Mouse (Mus musculus): ENCODE measurements around the gene Farp1.

The Farp1 gene

DNA sequence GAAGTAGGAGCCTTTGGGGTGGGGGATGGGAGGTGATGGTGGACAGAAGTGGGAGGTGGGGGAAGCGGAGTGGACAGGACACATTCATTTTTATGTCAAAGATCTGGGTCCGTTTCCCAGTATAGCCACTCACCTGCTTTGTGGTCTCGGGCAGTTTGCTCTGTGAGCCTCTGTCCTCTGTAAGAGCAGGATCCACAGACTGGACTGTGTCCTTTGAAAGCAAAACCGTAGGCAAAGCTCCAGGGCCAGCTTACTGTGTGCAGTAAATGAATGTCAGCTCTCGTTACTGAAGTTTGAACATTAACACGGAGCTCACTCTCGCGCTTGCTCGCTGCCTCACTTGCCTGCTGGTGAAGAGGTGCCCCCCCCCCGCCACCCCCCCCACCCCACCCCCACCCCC lies 110.7 kb downstream of the Farp1 start:
- DNase-seq (ENCODE audit: low spot score in 2 of 2), result no peak

DNA sequence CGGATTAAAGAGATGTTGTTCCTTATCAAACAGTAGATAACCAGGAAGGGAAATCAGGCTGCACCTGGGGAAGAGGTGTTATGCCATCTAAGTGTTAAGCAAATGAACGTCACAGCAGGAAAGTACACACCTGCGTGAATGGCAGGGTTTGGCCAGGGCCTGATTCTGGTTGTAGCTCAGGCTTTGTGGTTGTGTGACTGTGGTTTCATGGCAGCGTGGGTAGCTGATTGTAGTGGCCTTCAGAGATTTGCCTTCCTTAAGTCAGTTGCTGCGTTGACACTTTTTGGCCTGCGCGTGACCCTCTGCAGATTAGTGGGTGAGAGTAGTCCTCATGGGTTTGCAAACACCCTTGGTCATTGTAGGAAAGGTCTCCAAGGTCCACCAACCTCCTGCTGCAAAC lies 111.2 kb downstream of the Farp1 start:
- no peak for DNase-seq (ENCODE audit: low spot score in 2 of 2)

DNA sequence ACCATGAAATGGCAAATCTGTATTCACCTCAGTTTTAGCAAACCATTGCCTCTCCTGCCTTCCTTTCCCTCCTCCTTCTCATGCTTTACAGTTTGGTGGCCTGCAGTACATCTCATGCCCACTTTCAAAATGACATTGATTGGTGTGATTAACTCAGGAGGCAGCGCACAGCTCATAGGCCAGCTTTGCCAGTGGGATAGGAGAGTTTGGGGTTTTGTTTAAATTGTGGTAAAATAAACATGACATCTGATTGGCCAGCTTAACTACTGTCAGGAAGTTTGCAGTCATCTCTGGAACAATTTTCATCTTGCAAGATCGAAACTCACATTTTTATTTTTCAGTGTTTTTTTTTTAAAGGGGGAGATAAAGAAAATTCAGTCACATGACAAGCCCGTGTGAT lies 112.0 kb downstream of the Farp1 start:
- DNase-seq (ENCODE audit: low spot score in 2 of 2), result no peak

DNA sequence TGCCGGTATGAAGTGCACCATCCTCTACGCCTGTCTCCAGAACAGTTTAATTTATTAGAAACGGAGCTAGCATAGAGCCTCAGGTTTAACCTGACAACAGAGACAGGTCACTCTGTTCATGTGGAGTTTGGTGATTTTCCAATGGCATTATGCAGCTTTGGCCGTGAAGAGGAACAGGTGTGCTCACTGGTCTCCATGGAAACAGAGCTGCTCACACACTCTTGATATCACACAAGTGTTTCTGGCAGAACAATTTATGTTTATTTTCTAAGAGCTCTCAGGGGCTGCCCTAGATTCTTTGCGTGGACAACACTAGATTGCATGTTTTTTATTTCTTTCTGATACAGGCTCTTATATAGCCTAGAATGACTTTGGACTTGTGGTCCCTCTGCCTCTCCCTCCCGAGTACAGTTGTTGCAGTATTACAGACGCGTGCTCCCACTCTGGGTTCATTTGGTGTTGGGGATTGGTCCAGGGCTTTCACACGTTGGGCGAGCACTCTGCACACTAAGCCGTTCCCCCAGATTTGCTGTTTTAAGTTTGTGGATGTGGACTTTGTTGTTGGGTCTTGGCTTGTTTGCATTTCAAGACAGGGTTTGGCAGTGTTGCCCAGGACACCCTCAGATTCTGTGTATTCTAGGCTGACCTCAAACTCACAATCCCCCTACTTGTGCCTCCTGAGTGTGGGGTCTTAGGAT lies 113.2 kb downstream of the Farp1 start:
- no peak for DNase-seq (ENCODE audit: low spot score in 2 of 2)

DNA sequence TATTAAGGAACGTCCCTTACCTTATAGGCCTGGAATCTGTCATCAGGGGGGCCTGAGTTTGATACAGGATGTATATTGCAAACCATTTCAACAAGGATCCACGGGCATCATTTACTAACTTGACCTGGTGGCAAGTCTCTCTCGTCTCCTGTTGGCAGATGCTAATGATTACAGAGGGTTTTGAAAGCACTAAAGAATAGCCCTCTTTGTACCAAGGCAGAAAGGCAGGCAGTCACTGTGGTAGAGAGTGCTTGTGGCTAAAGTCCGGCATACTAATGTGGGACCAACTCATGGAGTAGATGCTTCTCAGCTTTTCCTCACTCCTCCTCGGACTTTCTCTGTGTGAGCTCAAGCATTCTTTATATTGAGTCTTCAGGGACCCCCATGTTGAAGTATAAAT lies 115.0 kb downstream of the Farp1 start:
- no peak for DNase-seq (ENCODE audit: low spot score in 2 of 2)

DNA sequence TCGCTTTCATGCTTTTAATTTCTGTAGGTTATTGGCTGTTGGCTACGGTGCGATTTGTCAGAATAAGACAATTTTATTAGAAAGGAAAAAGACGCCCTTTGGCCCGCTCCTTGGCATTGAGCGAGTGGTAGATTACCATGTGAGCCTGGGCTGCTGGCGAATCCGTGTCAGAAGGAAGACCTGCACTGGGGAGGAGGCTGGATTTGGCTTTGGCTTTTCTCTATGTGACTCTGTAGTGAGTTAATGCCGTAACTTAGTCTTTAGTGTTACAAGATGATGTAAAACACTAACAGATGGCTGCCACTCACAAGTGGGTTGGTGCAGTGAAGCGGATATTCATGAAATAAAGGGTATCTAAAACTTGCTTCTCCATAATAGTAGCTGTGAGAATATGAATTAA lies 116.8 kb downstream of the Farp1 start:
- DNase-seq (ENCODE audit: low spot score in 2 of 2), result no peak

DNA sequence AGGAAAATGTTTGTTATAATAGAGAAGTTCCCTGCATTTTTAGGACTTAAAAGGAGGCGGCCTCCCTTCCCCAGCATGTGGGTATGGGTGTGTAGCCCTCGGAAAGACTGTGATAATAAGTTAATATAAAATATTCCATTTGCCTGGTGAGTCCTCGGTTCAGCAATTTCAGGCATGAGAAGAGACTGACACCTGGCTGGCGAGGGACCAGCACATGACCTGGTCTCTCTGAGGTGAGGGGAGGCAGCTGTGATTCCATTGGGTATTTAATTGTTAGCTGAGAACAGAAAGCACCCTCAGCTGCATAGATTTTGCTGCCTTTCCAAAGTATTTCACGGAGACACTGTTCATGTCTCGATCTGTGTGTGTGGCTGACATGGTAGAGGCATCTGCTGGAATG lies 117.8 kb downstream of the Farp1 start:
- DNase-seq (ENCODE audit: low spot score in 2 of 2), result no peak

DNA sequence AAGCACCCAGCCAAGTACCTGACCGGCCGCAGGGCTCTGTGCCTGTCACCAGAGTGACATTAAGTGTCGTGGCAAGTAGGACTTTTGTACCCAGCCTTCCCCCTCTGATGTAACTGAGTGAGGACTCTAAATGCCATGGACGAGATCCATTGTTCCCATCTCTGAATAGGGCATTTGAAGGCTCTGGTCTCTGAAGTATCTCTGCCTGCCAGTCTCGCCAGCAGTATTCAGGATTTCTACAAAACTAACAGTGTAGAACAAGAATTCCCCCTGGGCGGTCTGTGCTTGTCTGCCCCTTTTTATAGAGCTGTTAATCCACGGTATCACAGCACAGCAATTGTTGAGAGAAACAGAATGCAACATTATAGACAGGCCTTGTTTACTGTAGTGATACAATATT lies 118.3 kb downstream of the Farp1 start:
- DNase-seq (ENCODE audit: low spot score in 2 of 2), result no peak

DNA sequence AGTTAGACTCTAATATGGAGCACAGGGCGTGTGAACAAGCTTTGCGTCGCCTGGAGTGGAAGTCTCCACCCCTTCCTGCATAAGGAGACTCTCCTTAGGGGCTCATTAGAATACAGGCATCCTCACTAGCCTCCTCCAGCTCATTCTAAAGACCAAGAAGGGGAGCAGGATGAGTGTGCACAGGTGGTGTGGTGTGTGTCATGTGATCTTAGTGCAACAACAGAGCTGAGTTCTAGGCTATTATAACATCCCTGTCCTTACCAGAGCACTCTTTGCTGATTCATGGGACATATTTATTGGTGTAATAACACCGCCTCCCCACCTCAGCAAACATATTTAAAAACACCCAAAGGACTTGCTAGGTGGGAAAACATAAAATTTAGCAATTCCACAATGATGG lies 120.2 kb downstream of the Farp1 start:
- DNase-seq (ENCODE audit: low spot score in 2 of 2), result no peak

DNA sequence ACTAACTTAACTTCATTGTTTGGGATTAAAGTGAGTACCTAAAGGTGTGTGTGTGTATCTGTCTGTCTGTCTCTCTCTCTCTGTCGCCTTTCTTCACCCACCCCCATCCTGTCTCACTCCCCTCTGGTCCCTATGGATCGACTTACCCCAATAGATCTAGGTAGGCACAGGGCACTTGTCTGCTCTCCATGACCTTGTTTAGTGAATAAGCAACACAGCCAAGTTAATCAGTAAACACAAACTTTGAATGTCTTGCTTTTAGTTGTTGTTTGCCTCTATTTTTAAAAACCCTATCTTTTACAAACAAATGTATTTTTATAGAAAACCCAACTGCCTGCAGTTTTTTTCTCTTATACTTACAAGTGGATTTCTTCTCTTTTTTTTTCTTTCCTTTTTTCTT lies 123.6 kb downstream of the Farp1 start:
- no peak for DNase-seq (ENCODE audit: low spot score in 2 of 2)

DNA sequence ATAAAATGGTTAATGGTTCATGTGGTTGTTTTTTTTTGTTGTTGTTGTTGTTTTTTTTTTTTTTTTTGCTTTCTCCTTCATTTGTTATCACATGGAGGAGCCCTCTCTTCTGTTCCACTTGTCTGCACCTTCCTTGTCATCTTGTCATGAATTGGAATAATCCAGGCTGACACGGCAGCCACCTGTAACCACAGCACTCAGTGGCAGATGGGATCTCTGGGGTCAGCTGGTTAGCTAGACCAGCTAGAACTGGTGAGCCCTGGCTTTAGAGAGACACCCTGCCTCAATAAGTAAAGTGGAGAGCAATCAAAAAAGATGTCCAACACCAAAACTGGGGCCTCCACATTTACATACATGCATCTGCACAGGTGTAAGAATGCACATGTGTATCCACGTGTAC lies 127.8 kb downstream of the Farp1 start:
- no peak for DNase-seq (ENCODE audit: low spot score in 2 of 2)

DNA sequence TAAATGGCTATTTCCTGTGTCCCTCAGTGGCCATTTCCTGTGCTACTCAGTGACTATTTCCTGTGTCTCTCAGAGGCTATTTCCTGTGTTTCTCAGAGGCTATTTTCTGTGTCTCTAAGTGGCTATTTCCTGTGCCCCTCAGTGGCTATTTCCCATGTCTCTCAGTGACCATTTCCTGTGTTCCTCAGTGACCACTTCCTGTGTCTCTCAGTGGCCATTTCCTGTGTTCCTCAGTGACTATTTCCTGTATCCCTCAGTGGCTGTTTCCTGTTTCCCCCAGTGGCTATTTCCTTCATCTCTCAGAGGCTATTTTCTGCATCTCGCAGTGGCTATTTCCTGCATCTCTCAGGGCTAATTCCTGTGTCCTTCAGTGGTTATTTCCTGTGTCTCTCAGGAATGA lies 129.9 kb downstream of the Farp1 start:
- DNase-seq (ENCODE audit: low spot score in 2 of 2), result no peak

DNA sequence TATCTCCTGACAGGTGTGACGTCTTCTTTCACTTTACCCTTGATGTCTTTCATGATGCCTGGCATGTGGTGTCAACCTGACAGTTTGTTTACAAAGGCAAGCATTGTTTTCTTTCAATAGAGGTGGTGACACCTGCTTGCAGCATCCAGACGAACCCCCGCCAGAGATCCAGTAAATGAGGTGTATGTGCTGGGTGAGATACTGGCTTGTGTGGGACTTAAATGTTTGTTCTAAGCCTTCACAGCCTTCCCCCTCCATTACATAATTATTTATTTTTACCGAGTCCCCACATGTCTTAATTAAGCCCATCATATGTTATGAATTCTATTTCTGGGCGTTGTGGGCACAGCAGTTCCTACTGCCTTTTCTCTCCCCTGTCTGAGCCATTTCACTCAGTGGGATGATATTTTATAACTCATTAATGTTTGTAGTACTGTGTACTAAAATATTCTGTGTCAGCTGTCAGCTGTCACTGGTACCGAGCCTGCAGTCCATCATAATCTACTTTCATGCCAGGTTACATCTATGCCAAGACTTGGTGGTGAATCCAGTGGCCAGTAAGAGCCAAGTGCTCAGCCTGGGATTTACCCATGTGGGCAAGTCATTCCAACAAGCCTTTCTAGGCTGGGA lies 130.5 kb downstream of the Farp1 start:
- DNase-seq (ENCODE audit: low spot score in 2 of 2), result no peak

DNA sequence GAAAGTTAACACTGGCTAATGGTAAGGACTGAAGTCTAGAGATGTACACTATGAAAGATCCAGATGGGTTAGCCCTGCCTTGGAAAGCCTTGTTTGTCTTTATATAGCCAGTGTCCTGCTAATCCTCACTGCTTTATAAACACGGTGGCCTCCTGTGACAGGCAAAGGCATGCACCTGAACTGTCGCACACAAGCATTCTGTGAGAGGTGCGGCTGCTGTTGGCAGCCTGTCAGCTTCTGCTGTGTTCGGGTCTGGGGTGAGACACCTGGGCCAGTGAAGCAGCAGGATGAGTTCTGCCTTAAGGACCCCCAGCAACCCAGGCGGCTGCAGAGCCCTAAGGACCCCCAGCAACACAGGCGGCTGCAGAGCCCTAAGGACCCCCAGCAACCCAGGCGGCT lies 131.0 kb downstream of the Farp1 start:
- DNase-seq (ENCODE audit: low spot score in 2 of 2), result peak in 1 of 2 experiments; percentile 62

DNA sequence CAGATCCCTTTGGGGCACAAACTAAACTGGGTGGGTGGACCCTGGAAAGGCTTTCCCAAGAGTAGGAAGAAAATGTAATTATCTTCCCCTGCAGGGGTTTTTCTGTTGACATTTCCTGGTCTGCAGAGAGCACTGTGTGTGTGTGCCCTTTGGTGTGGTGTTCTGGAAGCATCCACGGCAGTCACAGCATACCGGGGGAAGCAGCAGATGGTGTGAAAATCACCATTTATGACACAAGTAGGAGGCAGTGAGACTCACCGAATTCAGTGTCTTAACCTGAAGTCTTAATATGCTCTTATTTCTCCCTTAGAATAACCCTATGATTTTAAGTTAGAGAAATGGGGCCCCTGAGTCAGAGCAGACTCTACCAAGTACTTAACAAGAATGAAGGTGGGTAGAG lies 133.7 kb downstream of the Farp1 start:
- no peak for DNase-seq (ENCODE audit: low spot score in 2 of 2)

DNA sequence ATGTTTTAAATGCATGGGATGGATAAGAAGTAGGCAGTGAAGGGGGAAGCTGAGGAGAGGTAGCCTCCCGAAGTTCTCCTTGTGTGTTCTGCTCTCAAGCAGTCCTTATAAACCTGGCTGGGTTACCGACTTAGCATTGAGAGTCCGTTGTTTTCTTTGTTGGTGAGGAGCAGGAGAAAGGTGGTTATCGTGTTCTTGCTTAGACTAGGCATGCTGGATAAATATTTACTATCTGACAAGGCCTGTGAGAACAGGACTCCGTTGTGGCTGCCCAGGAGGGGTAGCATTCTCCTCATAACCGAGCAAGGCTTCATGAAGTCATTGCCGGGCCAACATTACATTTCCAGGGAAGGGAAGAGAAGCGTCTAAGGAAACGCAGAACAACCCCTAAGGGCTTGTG lies 135.3 kb downstream of the Farp1 start:
- DNase-seq (ENCODE audit: low spot score in 2 of 2), result no peak

DNA sequence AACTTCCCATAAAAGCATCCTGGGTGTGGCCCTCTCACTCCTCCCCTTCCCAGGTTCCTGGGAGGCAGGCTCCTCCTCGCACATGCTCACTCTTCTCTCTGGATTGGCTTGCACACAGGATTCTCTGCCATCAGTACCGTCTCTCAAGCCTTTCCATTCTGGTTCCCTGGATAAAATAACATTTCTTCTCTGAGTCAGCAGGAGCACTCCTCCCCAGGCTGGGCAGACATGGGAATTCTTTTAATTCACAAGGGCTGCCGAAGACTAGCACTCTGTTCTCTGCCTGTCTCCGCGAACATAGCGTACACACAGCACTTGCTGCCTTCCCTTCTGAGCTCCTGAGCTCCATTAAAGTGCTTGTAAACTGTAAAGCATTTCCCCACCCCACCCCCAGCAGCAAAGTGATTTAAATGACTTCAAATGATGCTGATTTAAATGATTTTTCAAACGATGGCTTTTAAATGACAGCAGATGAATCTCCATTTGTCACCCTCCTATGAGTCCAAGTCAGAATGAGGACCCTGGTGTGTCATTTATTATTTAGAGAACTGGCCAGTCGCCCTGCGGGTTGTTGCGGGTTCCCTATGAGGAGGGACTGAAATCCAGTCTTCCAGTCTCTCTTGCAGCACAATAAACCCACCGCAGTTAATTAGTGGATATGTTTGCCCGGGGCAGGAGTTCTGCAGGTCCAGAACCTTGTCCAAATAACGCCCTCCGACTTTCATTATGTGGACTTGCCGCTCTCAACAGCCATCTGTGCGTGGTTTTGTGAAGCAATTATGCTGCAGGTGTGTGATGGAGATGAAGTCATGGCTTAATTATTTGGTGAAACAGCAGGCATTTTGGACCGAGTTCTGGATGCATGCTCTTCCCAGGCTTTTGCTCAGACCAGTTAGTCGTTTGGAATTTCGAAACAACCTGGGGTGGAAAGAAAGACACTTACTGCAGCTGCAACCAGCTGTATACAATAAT lies 137.4 kb downstream of the Farp1 start:
- DNase-seq (ENCODE audit: low spot score in 2 of 2), result no peak

DNA sequence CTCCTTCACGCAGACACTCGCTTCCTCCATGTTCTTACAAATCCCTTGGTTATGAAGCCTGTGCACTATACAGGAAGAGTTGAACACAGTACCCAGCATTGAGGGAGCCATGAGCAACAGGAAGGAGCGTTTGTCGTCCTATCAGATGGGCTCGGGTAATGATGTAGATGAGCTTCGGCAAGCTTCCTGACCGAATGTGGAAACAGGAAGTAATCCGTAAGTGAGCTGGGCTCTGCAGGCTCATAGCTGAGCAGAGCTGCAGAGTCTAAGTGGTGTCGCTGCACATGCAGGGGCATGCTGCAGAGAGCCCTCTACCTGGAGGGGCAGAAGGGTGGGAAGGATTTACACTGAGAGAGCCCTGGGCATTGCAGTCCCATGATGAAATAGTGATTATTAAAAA lies 140.4 kb downstream of the Farp1 start:
- DNase-seq (ENCODE audit: low spot score in 2 of 2), result no peak

DNA sequence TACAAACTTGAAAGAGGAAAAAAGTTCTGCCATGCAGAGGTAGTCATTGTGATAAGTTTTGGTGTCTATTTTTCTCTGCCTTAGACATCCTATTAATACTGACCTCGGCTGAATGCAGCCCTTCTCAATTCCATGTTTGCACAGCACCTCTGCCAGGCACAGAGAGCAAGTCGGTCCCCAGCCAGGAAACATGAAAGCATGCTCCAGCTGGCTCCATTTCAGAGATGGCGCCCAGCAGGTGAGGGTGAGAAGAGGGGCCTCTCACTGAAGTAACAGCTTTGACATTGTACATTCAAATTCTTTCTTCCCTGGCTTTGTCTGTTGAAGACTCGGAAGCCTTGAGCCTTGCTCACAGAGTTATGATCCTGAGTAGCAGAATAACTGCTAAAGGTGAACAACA lies 140.9 kb downstream of the Farp1 start:
- no peak for DNase-seq (ENCODE audit: low spot score in 2 of 2)

DNA sequence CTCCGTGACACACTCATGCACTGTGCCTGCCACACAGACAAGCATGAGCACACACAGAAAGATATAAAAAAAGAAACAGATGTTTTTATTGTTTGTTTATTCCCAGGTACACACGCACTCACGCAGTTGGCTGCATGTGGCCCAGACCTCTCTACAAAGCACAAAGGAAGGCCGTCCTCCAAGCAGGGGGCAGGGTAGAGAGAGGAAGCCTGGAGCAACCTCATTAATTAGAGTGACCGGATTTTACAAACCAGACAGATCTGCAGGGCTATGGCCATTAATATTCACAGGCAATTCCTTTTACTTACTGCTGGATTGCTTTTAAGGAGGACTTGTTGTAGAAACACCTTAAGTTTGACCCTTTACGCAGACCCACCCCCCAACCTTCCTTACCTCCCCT lies 142.9 kb downstream of the Farp1 start:
- no peak for DNase-seq (ENCODE audit: low spot score in 2 of 2)

DNA sequence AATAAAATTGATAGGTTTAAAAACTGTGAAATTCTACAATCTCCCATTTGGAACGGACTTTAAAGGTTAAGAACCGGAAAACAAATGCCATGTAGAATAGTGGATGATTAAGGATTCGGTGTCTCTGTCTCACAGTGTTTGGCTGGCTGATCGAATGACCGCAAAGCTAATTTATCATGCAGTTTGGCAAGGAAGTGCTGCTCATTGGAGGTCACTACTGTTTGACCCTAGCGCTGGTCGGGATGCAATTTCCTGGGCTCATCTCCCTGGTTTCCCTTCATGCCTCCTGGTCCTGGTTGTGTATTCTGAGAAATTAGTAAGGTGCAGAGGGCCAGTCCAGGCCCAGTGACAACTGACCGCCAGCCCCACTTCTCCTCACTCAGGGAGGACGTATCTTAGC lies 145.6 kb downstream of the Farp1 start:
- no peak for DNase-seq (ENCODE audit: low spot score in 2 of 2)

DNA sequence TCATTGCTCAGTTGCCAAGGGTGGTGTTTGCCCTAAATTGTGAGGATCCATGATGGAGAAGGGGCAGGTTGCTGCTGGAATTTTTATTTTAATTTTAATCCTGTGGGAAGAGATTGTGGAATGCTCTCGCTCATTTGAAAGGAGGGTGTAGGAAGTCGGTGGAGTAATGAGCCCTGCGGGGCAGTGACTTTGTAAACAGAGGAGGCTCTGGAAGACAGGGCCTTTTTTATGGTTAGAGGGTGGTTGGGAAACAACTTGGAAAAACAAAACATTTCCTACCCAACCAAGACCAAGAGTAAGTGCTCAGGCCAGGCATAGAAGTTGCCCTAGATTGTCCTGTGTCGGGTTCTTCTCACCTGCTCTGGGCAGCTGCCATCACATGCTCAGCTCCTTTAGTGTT lies 146.8 kb downstream of the Farp1 start:
- DNase-seq (ENCODE audit: low spot score in 2 of 2), result no peak

DNA sequence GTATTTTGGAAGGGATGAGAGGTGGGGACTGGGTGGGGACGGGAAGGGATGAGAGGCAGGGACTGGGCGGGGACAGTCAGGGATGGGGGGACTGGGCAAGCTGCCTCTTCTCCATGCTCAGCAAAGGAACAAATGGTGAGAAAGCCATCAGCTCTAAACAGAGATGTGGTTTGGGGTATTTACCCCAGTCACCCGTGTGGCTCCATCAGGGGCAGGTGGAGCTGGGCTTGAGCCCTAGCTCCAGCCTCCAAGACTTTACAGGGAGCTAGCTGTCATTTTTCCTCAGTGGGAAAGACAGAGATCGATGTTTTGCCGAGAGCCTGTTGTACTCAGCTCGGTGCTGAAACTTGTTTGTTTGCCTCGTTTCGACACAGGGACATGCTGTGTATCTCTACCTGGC lies 148.0 kb downstream of the Farp1 start:
- no peak for DNase-seq (ENCODE audit: low spot score in 2 of 2)
